Mouse (Mus musculus): ENCODE measurements around the gene Pcolce.
"Not testable (repeated sequence)": the region's sequence is repeated elsewhere in the genome, so short reads cannot be mapped to it uniquely, and the experiment has no call there.

Gene Pcolce

GRCm38 (mm10) chr5:137628498-137629305 lies 15.1 kb upstream of the Pcolce start, which contains the start of the genes Fbxo24, Lrch4 and Gm20605:
Fbxo24 (minus strand) TSS chr5:137629002.
Lrch4 (plus strand) TSS chr5:137629121.
Gm20605 (plus strand) TSS chr5:137629175.
- DNase-seq, result peak; percentile 100

DNA sequence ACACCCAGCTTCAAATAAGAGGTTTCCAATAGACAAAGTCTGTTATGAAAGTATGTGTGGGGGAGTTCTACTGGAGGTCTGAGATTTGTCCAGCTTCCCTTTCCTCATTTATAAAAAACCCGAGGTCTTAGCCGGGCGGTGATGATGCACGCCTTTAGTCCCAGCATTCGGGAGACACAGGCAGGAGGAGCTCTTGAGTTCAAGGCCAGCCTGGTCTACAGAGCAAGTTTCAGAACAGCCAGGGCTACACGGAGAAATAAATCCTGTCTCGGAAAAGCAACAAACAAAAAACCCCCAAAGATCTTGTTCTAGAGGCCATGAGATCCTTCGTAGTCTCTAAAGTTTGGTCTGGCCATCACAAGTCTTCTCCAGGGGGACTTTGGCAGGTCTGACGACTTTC lies 14.4 kb upstream of the Pcolce start:
- DNase-seq, result no peak

DNA sequence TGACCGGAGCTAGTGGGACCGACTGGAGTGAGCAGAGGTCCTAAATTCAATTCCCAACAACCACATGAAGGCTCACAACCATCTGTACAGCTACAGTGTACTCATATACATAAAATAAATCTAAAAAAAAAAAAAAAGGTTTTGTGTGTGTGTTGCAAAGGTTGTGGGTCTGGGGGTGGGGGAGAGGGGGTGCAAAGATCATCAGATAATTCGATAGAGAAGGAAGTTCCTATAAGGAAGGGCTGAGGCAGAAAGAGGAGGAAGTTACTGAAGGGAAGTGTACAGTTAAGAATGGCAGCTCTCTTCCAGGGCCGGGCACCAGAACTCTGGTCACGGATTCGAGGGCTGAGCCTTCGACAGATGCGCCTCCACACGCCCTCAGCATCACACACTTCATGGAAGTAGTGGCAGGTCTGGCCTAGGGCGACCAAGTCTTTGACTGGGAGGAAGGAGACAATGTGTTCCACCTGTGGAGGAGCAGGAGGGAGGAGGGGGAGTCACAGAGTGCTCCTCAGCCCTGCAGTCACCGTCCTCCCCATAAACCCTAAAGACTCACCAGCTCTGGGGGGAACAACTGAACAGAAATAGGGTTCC lies 10.4 kb upstream of the Pcolce start:
- no peak for DNase-seq

GRCm38 (mm10) chr5:137615347-137615746 lies 1.8 kb upstream of the Pcolce start:
- DNase-seq, result no peak

DNA sequence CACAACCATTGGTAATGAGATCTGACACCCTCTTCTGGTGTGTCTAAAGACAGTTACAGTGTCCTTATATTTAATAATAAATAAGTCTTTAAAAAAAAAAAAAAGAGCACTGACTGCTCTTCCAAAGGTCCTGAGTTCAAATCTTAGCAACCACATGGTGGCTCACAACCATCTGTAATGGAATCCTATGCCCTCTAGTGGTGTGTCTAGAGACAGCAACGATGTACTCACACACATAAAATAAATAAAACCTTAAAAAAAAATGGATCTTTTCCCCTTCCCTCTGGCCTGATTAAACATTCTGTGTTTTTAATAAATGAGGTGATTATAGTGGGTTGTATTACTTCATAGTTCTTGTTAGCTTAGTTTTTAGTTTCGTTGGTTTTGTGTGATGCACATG lies 1.3 kb upstream of the Pcolce start:
- not testable (repeated sequence) for DNase-seq

GRCm38 (mm10) chr5:137613076-137613475 lies 508 bp downstream of the Pcolce start:
- DNase-seq, result no peak

DNA sequence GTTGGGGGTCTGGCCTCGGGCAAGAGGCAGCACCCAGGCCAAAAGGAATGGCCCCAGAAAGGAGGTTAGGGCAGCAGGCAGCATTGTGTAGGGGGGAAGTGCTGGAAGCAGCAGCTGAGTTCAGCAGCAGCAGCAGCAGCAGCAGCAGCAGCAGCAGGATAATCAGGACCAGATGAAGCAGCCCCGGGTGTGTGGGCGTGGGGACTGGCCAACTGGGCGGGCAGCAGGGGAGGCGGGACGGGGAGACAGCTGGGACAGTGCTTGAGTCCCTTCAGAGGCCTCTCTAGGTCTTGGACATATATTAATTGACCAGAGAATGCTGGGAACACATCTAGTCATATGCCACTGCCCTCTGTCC lies 2.4 kb downstream of the Pcolce start:
- DNase-seq, result no peak

DNA sequence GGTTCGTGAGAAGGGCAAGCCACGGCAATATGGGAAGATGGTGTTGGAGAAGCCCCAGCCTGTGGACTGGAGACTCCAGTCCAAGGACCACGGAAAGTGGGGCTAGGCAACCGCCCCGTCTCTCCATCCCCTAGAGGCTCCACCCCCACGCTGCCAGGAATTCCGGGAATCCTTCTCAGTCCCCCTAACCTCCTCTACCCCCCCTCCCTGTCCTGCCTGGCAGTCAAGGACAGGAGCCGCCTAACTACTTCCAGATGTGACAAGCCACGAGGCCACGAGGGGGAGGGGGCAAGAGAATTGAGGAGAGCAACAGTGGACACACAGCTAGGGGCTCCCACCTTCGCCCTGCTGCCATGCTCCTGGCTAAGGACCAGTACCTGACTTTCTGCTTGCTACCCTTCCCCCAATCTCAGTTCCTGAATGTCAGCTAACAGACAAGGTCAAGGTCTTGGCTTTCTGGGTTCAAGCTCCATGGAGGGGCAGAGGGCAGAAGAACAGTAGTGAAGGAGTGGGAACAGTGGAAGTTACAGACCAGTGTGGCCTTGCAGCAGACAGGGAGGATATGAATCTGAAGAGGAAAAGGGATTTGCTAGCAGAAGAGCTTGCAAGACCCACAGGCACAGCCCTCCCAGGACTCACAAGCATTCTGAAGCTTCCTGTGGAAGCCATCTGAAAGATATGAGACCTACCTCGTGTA lies 2.9 kb downstream of the Pcolce start:
- no peak for DNase-seq

DNA sequence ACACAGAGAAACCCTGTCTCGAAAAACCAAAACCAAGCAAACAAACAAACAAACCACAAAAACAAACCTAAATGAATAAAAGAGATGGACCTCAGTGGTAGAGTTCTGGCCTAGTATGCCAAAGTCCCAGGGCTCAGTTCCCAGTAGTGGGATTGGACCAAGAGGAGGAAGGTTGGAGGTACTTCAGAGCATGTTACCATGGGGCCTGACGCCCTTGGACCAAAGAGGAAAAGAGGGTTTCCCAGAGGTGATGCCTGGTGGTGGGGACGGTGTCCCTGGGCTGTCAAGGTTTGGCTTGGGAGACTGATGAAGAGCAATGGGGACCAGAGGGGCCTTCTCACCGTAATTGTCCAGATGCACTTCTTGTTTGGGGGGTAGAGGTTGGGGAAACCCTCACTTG lies 3.5 kb downstream of the Pcolce start:
- no peak for DNase-seq

- no peak for DNase-seq
Observed at GRCm38 (mm10) chr5:137609292-137609691, 4.3 kb downstream of the Pcolce start.

DNA sequence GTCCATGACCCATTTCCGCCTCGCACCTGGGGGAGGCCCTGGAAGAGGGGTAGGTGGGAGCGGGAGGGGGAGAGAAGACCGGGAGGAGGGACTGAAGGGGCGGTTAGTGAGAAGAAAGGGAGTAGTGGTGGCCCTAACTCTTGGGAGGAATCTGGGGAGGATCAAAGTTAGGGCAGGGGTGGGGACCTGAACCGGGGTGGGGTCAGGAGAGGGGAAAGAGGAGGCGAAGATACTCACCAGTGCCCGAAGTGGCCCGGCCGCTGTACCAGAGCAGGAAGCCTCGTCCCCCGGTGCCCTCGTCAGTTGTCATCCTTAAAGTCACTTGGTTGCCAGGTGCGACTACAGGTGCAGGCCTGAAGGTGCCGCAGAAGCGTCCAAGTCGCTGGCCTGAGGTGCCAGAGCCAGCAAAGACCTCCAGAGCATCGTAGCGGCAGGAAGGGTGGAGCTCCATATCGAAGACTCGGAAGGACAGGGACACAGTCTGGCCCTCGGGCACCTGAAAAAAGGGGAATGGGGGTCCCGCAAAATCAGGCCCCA lies 4.9 kb downstream of the Pcolce start:
- no peak for DNase-seq

- DNase-seq, result no peak
Observed at GRCm38 (mm10) chr5:137607860-137608653, 5.5 kb downstream of the Pcolce start.

GRCm38 (mm10) chr5:137601365-137601729 lies 12.2 kb downstream of the Pcolce start:
- no peak for DNase-seq

- DNase-seq, result peak; percentile 96
Observed at GRCm38 (mm10) chr5:137600619-137601364, 12.8 kb downstream of the Pcolce start, which contains the start of gene Mospd3. Mospd3 (minus strand) TSS chr5:137601058.

- DNase-seq, result no peak
Observed at GRCm38 (mm10) chr5:137600281-137600618, 13.3 kb downstream of the Pcolce start.

DNA sequence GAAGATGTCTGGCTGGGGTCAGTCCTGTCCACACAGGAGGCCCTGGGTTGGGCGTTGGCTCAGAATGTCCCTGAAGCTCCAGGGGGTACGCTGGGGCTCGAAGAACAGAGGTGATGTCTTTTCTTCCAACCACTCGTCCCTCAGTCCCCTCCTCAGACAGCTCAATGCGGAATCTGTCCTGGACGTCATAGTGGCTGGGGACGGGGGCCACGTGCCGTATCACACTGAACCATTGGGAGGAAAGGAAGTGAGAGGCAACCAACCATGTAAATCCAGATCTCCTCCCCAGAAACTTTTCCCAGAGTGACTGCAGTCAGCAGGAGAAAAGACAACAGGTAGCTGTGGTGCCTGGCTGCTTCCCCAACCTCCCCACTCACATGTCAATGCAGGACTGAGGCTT lies 14.0 kb downstream of the Pcolce start:
- peak; percentile 52 for DNase-seq

DNA sequence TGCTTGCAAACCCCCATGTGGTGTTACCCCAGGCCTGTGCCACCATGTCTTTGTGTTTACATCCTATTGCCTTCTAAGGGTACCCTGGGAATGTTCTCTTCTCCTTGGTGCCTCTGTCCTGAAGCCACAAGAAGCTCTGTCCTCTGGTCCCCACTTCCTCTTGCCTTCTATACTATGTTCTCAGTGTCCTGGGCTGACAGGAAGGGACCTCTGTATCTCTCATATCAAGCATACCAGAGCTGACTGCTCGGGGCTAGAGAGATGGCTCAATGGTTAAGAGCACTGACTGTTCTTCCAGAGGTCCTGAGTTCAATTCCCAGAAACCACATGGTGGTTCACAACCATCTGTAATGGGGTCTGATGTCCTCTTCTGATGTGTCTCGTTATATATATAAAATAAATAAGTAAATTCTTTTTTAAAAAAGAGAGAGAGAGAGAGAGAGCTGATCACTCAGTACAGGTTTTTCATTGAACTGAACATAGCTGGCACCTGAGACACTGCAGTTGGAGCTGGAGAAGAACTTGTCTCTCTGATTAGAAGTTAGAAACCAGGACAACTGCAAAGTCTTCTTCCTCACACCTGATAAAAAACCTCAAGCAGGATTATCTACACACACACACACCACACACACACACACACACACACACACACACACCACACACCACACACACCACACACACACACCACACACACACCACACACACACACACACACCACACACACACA lies 15.3 kb downstream of the Pcolce start:
- DNase-seq, result no peak

- no peak for DNase-seq
Observed at GRCm38 (mm10) chr5:137597625-137598024, 16.0 kb downstream of the Pcolce start.

GRCm38 (mm10) chr5:137596601-137597261 lies 16.9 kb downstream of the Pcolce start:
- DNase-seq, result no peak

GRCm38 (mm10) chr5:137595921-137596320 lies 17.7 kb downstream of the Pcolce start:
- no peak for DNase-seq

DNA sequence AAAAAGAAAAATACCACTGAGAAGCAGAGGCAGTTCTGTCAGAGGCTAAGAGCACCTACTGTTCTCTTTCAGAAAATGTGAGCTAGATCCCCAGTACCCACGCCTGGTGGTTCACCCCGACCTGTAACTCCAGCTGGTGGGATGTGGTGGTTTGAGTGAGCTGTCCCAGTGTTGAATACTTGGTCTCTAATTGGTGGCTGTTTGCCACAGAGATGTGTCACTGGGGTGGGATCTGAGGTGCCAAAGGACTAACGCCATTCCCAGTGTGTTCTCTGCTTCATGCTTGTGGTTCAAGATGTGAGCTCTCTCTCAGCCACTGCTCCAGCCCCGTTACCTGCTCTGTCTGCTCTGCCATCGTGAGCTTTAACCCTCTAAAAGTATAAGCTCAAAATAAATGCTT lies 23.1 kb downstream of the Pcolce start:
- no peak for DNase-seq

Data from cerebellum, adult 9-11 months (tissue).